Mouse (Mus musculus): ENCODE measurements at regions not wholly inside any gene's neighbourhood (a gene's known extent, or its start where the extent isn't known, plus 50 kb on each side); places are given as distances from the start of the nearest gene placed in this dataset.

DNA sequence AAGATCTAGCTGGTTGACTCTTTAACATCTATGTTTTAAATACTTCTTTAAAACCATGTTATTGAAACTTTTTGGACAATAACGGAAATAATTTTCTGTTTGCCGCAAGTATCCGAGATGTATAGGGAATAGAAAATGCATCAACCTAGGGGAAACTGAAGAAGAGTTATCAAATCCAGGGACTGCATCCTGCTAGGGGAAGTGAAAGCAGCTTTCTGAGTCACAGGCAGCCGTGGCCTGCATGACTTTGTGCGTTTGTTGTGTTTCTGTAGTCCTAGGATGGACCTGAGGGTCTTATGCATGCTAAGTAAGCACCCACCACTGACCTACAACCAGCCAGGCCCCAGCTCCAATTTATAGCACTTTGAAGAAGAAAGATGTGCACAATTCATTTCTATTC, 103.7 kb downstream of the 1700020N01Rik start:
- no peak overlapping the region for H3K4me3 ChIP-seq (ENCODE audit: inconsistent target)
- no peaks in the 10 kb centered on the region for H3K36me3 ChIP-seq (ENCODE audit: inconsistent target)
- no peak overlapping the region for H3K27ac ChIP-seq
- 46% methylated on average over 5 of the region's 5 CpGs for WGBS (ENCODE audit: missing documents)
- H3K79me2 ChIP-seq (ENCODE audit: inconsistent target), result no peaks in the 10 kb centered on the region

DNA sequence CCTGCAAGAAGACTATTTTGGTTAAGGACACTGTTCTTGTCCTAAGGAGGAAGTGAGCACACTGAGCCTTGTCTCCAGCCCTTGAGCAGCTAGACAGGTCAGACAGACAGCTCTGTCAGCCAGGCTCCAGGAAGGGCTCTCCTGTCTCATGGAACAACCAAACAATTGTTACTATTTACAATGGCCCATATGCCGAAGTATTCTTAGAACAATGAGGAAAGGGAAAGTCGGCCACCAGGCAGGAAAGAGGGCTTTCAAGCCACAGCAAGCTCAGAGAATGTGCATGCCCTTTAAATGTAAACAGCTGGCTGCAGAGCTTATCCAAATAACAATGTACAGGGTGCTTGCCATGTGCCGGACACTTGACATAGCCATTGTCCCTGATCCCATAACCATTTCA, 108.6 kb downstream of the 1700020N01Rik start:
- Histone ChIP-seq H3K27ac (no peak overlapping the region), H3K79me2 (ENCODE audit: inconsistent target) (no peaks in the 10 kb centered on the region), H3K4me3 (ENCODE audit: inconsistent target) (no peak overlapping the region), H3K36me3 (ENCODE audit: inconsistent target) (no peaks in the 10 kb centered on the region)
- WGBS (ENCODE audit: missing documents), result 79% methylated on average over 3 of the region's 3 CpGs

- 100% methylated on average over 1 of the region's 1 CpGs for WGBS (ENCODE audit: missing documents)
- Histone ChIP-seq H3K27ac (no peak overlapping the region), H3K4me3 (ENCODE audit: inconsistent target) (no peak overlapping the region), H3K36me3 (ENCODE audit: inconsistent target) (no peaks in the 10 kb centered on the region), H3K79me2 (ENCODE audit: inconsistent target) (no peaks in the 10 kb centered on the region)
These were observed 109.2 kb downstream of the 1700020N01Rik start for GRCm38 (mm10) chr10:21702134-21702533.

- Histone ChIP-seq H3K4me3 (ENCODE audit: inconsistent target) (no peak overlapping the region), H3K36me3 (ENCODE audit: inconsistent target) (no peaks in the 10 kb centered on the region), H3K27ac (no peak overlapping the region), H3K79me2 (ENCODE audit: inconsistent target) (no peaks in the 10 kb centered on the region)
- WGBS (ENCODE audit: missing documents), result 65% methylated on average over 7 of the region's 7 CpGs
These were observed 118.9 kb downstream of the 1700020N01Rik start for GRCm38 (mm10) chr10:21711866-21712265.

- Histone ChIP-seq H3K36me3 (ENCODE audit: inconsistent target) (no peaks in the 10 kb centered on the region), H3K4me3 (ENCODE audit: inconsistent target) (no peak overlapping the region), H3K27ac (no peak overlapping the region), H3K79me2 (ENCODE audit: inconsistent target) (no peaks in the 10 kb centered on the region)
- 88% methylated on average over 3 of the region's 3 CpGs for WGBS (ENCODE audit: missing documents)
These were observed 119.9 kb downstream of the 1700020N01Rik start for GRCm38 (mm10) chr10:21712828-21713227.

DNA sequence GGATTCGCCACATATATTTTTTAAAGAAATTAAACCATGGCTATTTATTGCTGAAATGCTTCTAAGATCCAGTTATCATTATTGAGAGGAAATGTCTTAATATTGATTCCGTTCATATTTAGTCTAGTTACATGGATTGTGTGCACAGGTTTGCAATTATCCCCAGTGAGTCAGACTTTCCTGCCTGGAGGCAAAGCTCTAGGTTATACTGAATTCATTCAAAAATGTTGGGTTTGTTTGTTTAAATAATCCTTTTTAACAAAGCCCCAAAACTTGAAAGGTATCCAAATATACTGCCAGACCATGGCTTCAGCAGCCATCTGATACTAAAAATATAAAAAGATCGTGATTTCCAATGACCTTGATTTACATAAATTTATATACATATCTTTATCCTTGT, 122.5 kb downstream of the 1700020N01Rik start:
- WGBS (ENCODE audit: missing documents), result 96% methylated on average over 3 of the region's 3 CpGs
- Histone ChIP-seq H3K27ac (no peak overlapping the region), H3K4me3 (ENCODE audit: inconsistent target) (no peak overlapping the region), H3K79me2 (ENCODE audit: inconsistent target) (no peaks in the 10 kb centered on the region), H3K36me3 (ENCODE audit: inconsistent target) (no peaks in the 10 kb centered on the region)

GRCm38 (mm10) chr10:21718189-21718588, 125.2 kb downstream of the 1700020N01Rik start:
- H3K79me2 ChIP-seq (ENCODE audit: inconsistent target), result no peaks in the 10 kb centered on the region
- no peaks in the 10 kb centered on the region for H3K36me3 ChIP-seq (ENCODE audit: inconsistent target)
- 88% methylated on average over 4 of the region's 4 CpGs for WGBS (ENCODE audit: missing documents)
- H3K4me3 ChIP-seq (ENCODE audit: inconsistent target), result no peak overlapping the region
- H3K27ac ChIP-seq, result no peak overlapping the region

DNA sequence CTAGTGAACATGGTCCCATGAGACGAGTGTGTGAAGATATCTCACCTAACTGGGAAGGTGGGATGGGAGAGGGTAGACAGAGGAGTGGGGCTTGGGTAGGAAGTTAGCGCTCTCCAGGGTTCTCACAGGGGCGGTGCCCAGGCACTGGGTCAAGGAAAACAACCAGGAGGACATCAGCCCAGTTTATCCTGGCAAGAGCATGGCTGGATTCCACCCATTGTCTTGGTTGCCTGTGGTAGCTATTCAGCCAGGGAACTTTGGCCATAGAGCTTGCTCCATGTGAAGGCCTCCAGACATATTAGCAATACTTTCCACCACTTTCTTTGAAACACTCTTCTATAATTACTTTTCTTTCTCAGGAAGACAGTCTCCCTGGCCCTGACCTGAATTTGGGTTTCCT, 131.4 kb downstream of the 1700020N01Rik start:
- H3K27ac ChIP-seq, result no peak overlapping the region
- H3K36me3 ChIP-seq (ENCODE audit: inconsistent target), result no peaks in the 10 kb centered on the region
- 90% methylated on average over 3 of the region's 3 CpGs for WGBS (ENCODE audit: missing documents)

GRCm38 (mm10) chr10:21724999-21725398, 132.1 kb downstream of the 1700020N01Rik start:
- no peaks in the 10 kb centered on the region for H3K36me3 ChIP-seq (ENCODE audit: inconsistent target)
- no peak overlapping the region for H3K27ac ChIP-seq
- H3K79me2 ChIP-seq (ENCODE audit: inconsistent target), result no peaks in the 10 kb centered on the region
- 88% methylated on average over 3 of the region's 3 CpGs for WGBS (ENCODE audit: missing documents)
- H3K4me3 ChIP-seq (ENCODE audit: inconsistent target), result no peak overlapping the region

More for the DNA sequence above, 131.4 kb downstream of the 1700020N01Rik start:
- H3K4me3 ChIP-seq (ENCODE audit: inconsistent target), result no peak overlapping the region
- H3K79me2 ChIP-seq (ENCODE audit: inconsistent target), result no peaks in the 10 kb centered on the region

GRCm38 (mm10) chr10:21740256-21740655, 141.7 kb upstream of the Sgk1 start:
- no peak overlapping the region for H3K4me3 ChIP-seq (ENCODE audit: inconsistent target)
- H3K79me2 ChIP-seq (ENCODE audit: inconsistent target), result no peaks in the 10 kb centered on the region
- no peaks in the 10 kb centered on the region for H3K36me3 ChIP-seq (ENCODE audit: inconsistent target)
- H3K27ac ChIP-seq, result no peak overlapping the region
- 83% methylated on average over 5 of the region's 5 CpGs for WGBS (ENCODE audit: missing documents)

DNA sequence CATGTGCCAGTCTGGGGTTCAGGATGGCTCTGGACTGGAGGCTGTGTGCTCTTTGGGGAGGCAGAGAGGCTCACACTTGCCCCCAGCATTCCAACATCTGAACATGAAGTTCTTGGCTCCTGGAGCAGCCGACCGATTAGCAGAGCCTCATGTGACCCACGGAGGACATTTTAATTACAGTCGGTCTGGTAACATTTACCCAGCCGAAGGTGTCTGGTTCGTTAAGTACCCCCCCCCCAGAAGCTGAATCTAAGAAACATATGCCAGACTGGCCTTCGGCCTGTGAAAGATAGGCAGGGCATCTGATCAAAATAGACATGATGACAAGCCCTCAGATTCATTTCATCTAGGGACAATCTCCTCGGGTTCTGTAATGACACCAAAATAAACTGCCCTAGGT, 140.4 kb upstream of the Sgk1 start:
- no peak overlapping the region for H3K4me3 ChIP-seq (ENCODE audit: inconsistent target)
- no peaks in the 10 kb centered on the region for H3K36me3 ChIP-seq (ENCODE audit: inconsistent target)
- H3K79me2 ChIP-seq (ENCODE audit: inconsistent target), result no peaks in the 10 kb centered on the region
- WGBS (ENCODE audit: missing documents), result 89% methylated on average over 8 of the region's 8 CpGs
- H3K27ac ChIP-seq, result no peak overlapping the region

GRCm38 (mm10) chr10:21741976-21742745, 139.8 kb upstream of the Sgk1 start:
- Histone ChIP-seq H3K4me3 (ENCODE audit: inconsistent target) (no peak overlapping the region), H3K36me3 (ENCODE audit: inconsistent target) (no peaks in the 10 kb centered on the region), H3K27ac (no peak overlapping the region), H3K79me2 (ENCODE audit: inconsistent target) (no peaks in the 10 kb centered on the region)
- WGBS (ENCODE audit: missing documents), result 95% methylated on average over 23 of the region's 23 CpGs

GRCm38 (mm10) chr10:21743396-21743795, 138.6 kb upstream of the Sgk1 start:
- Histone ChIP-seq H3K4me3 (ENCODE audit: inconsistent target) (no peak overlapping the region), H3K36me3 (ENCODE audit: inconsistent target) (no peaks in the 10 kb centered on the region), H3K27ac (no peak overlapping the region), H3K79me2 (ENCODE audit: inconsistent target) (no peaks in the 10 kb centered on the region)
- WGBS (ENCODE audit: missing documents), result 91% methylated on average over 4 of the region's 4 CpGs

- no peak overlapping the region for H3K27ac ChIP-seq
- no peak overlapping the region for H3K4me3 ChIP-seq (ENCODE audit: inconsistent target)
- WGBS (ENCODE audit: missing documents), result 86% methylated on average over 6 of the region's 6 CpGs
- H3K79me2 ChIP-seq (ENCODE audit: inconsistent target), result no peaks in the 10 kb centered on the region
- H3K36me3 ChIP-seq (ENCODE audit: inconsistent target), result no peaks in the 10 kb centered on the region
These were observed 137.5 kb upstream of the Sgk1 start for GRCm38 (mm10) chr10:21744341-21744955.

GRCm38 (mm10) chr10:21745940-21746487, 136.0 kb upstream of the Sgk1 start:
- Histone ChIP-seq H3K36me3 (ENCODE audit: inconsistent target) (no peaks in the 10 kb centered on the region), H3K4me3 (ENCODE audit: inconsistent target) (no peak overlapping the region), H3K27ac (no peak overlapping the region), H3K79me2 (ENCODE audit: inconsistent target) (no peaks in the 10 kb centered on the region)
- WGBS (ENCODE audit: missing documents), result 90% methylated on average over 4 of the region's 4 CpGs

Data from macrophage (primary cell).